Mouse (Mus musculus): ENCODE data around the gene Rrp9.

Gene Rrp9

DNA sequence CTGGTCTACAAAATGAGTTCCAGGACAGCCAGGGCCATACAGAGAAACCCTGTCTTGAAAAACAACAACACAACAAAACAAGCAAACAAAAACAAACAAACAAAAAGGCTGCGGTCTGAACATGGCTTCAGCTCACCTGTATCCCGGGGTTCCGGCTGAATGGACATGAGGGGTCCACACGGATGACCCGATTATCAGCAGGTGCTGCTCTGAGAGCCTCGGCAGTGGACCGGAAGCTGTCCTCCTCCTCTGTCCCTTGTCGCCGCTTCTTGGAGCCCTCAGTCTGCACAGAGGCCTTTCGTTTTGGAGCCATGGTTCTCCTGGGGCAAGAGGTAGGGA is at the start of gene Rrp9:
TSS of gene Rrp9 (plus strand) at position 301 of the 339 bp plus-strand sequence.
- DNase-seq, result no peak

DNA sequence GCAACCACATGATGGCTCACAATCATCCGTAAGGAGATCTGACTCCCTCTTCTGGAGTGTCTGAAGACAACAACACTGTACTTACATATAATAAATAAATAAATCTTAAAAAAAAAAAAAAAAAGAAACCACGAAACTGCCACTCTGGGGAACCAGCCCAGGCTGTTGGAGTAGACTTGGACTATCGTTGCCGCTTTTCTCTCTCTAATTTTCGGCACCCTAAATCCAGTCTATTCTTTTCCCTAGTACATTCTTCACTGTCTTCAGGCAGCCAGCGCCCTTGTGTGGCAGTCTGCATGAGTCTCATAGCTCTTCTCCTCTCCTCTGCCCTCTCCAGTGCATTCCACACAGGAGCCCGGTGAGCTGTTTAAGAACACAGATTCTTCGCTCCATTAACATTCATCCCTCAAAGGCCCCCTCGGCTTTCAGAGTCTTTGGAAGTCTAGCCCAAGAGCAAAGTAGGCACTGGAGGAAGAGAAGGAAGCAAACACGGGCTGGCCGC is 47.0 kb upstream of the Rrp9 start:
- DNase-seq, result no peak

DNA sequence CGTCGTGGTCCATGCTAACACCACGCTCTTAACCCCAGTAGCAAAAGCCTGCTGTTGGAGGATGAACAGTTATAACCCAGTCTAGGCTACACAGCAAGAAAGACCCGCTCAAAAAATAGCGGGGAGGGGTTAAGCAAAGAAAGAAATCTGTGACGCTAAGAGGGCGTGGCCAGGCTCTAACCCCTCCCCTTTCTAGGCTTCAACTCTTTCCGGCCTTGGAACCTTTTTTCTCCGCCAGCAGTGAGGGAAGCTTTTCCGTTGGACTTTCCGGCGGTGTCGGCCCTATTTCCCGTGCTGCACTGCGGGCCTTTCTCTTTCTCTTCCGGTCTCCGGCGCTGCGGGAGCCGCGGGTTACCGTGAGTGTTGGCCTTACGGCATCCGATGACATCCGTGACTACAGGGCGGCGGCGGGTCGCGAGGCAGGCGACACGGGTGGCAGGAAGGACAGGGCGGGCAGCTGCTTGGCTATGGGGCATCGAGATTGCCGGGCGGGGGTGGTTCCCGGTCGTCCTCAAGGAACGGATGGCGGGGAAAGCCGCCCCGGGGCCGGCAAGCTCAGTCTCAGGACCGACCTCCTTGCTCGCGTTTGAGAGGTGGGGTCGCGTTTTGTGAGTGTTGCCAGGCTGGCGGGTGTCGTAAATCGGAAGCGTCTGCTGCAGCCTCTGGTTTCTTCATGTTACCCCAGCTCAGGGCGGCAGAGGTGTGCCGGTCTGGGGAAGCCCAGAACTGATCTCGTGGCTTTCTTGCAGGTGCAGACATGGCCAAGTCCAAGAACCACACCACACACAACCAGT is 46.3 kb upstream of the Rrp9 start, which contains the start of gene Rpl29:
TSS of gene Rpl29 (plus strand) at position 234 of the 794 bp plus-strand sequence.
- peak; percentile 96 for DNase-seq

DNA sequence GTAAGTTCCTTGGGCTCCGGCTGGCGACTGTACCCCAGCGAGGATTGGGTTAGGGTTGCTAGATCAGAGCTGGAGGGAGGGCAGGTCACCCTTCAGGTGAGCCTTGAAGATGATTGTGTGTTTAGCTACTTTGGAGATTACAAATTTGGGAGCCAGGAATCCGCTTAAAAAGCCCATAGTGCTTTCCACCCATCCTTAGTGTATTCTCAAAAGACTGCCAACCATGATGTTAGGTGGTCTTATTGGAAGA is 45.8 kb upstream of the Rrp9 start:
- peak; percentile 58 for DNase-seq

DNA sequence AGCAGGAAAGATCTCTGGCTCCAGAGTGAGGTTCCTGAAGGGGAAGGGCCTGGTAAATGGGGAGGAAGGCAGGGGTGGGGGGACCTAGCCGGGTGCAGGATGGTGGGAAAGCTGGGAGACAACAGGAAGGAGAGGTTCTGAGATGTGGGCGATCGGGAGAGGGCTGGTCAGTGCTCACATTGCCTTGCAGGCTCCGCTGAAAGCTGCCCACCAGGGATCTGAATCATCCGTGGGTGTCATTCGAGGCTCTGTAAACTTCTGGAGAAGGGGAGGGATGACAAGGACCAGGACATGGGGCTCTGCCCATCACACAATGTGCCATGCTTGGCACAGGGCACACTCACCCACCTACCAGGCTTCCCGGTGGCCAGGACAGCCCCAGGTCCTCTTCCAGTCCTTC is 42.4 kb upstream of the Rrp9 start:
- no peak for DNase-seq

DNA sequence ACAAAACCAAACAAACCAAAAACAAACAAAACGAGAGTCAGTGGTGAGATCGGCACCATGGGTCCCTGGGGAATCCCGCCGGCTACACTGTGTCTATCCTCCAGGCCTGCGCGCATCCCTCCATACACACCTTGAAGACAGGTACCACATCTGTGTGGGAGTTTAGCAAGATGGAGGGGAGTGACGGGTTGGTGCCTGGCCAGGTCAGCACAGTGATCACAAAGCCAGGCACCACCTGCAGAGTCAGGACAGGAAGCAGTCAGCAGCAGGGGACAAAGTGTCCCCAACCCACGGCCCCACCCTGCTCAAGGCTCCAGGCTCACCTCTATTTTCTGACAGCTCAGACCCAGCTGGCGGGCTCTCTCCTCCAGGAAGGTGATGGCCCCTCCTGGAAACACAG is 39.2 kb upstream of the Rrp9 start:
- DNase-seq, result peak; percentile 61

DNA sequence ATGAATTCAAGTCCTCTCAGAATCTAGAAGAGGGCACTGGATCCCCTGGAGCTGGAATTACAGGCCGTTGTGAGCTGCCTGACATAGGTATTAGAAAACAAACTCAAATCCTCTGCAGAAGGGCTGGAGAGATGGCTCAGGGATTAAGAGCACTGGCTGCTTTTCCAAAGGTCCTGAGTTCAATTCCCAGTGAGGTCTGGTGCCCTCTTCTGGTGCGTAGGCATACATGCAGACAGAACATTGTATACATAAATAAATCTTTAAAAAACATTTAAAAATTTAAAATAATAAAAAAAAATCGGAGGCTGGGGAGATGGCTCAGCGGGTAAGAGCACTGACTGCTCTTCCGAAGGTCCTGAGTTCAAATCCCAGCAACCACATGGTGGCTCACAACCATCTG is 33.1 kb upstream of the Rrp9 start:
- no peak for DNase-seq

DNA sequence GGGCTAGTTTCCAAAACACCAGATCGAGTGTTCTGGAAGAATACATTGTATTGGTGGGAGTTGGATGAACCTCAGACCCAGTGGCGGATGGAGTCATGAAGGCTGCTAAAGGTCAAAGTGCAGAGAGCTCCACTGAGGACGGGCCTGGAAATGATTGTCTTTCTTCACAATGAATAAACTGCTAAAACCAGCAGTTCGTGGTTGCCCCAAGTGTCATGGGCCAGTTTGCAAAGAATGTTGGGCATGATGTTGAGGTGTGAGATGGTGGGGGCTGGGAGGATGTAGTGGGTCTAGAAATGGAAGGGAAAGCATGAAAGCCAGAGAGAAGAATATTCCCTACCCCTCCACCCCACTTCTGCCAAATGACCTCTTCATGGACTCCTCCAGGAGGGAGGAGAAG is 30.9 kb upstream of the Rrp9 start:
- DNase-seq, result no peak

DNA sequence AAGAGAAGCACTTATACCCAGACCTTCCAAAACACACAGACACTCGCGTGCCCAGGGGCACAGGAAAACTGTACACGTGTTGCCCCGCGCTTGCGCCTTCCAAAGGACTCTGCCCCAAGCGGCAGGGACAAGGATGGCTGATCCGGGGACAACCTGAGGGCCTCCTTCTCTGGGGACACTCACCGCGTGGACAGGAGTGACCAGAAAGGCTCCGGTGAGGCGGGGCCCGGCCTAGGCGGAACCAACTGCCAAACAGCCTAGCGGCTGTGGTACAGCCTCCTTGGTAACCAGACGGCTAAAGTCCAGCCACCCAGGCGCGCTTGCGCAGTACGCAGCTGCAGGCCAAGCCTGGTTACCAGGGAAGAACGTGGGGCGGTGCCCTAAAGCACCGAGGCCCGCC is 28.4 kb upstream of the Rrp9 start, which contains the start of the genes Abhd14b and Abhd14a:
TSS of gene Abhd14b (plus strand) at position 112 of the 400 bp plus-strand sequence.
TSS of gene Abhd14a (minus strand) at position 331 of the 400 bp plus-strand sequence.
- DNase-seq, result peak; percentile 97

DNA sequence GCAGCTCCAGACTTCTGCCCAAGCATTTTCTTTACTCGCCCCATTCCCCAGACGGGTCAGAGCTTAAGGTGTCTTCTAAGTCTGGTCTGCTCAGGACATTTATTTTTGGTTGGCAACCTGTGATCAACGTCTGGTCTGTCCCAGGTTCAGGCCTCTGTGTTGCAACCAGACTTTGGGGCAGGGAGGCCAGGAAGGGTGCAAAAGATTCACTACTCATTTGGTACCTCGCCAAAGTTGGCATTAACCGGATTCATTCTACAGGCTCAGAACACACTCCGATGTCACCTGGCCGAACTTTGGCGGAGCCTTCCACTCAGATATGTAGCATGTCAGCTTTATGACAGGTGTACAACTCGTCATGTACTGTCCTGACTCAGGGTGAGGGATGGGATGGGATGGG is 27.8 kb upstream of the Rrp9 start:
- peak; percentile 86 for DNase-seq

DNA sequence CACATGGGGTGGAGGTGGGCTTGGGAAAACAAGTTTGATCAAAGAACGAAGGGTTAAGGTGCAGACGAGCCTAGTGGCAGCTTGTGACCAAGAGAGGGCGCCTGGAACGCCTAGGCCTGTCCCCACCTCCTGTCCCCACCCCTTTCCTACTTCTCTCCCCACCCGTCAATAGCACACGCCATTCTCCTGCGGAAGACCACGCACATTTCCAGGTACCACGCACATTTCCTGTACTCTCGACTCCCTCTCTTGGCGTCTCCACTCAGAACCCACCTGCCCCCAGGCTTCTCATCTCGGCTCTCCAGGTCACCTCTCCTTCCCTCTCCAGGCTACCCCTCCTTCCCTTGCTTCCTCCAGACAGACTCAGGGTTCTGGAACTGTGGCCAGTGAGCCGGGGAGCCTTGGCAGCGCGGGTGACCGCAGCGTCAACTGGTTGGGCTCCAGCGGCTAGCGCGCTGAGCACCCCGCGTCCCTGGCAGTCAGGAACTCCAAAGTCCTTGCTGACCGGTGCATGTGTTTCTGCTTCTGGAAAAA is 27.2 kb upstream of the Rrp9 start:
- DNase-seq, result peak; percentile 88

DNA sequence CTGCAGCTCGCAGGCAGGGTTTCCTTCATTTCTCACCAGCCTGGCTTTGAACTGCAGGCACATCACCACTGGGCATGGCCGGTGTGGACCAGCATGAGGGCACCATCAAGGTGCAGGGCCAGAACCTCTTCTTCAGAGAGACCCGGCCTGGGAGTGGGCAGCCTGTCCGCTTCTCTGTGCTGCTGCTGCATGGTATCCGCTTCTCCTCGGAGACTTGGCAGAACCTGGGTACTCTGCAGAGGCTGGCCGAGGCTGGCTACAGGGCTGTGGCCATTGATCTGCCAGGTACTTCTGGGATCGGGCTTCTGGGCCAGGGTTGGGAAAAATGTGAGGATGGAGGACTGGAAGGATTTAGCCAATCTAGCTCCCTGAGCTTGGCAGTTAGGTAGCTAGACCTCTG is 25.8 kb upstream of the Rrp9 start:
- peak; percentile 67 for DNase-seq

DNA sequence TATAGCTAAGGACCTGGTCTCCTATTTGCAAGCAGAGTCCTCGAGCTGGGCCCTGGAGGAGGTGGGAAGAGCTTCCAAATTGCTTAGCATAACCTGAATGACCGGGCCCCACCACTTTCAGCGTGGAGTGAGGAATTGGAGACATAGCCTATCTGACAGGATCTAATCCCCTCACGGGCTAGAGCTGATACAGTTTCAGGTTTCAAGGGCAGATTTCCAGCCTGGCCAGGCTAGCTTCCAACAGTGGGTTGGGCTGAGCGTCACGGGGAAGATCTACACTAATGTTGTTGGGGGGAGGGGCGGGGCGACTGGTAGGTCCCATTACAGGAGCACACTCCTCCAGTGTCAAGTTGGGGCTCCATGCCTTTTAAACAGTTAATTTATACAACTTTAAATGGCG is 25.1 kb upstream of the Rrp9 start:
- DNase-seq, result peak; percentile 80

DNA sequence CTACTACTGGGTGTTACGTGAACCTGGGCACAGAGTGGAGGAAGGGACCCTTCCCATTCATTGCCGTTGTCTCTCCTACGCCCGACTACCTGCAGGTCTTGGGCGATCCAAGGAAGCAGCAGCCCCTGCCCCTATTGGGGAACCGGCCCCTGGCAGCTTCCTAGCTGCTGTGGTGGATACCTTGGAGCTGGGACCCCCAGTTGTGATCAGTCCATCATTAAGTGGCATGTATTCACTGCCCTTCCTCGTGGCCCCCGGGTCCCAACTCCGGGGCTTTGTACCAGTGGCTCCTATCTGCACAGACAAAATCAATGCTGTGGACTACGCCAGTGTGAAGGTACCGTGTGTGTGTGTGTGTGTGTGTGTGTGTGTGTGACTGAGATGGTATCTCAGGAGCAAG is 24.5 kb upstream of the Rrp9 start:
- peak; percentile 66 for DNase-seq

DNA sequence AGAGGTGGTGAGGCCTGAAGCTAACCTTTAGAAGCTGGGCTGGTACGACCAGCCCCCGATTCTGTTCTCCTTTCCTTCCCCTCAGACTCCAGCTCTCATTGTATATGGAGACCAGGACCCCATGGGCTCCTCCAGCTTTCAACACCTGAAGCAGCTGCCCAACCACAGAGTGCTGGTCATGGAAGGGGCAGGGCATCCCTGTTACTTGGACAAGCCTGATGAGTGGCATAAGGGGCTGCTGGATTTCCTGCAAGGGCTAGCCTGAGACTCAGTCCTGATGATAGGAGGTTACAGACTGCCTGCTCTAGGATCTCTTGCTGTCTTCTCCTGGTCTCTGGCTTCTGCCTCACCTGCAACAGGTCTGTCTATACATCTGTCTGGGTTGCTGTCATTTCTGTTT is 23.9 kb upstream of the Rrp9 start:
- DNase-seq, result no peak

DNA sequence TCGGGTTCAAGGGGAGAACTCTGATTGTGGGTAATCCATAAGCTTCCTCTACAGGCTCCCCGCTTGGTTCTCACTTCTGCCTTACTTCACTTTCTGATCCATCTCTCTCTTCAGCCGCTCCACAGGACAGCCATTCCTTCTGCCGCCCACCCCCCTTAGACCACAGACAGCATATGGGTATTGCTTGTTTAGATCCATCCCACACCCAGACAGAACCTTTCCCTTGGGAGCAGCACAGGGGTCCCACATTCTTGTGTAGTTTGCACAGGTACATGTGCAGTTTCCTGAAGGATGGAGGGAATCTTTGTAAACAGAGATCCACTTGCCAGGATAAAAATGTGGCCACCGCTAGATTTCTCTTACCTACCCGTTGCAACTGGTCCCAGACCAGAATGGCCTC is 23.4 kb upstream of the Rrp9 start:
- DNase-seq, result no peak

DNA sequence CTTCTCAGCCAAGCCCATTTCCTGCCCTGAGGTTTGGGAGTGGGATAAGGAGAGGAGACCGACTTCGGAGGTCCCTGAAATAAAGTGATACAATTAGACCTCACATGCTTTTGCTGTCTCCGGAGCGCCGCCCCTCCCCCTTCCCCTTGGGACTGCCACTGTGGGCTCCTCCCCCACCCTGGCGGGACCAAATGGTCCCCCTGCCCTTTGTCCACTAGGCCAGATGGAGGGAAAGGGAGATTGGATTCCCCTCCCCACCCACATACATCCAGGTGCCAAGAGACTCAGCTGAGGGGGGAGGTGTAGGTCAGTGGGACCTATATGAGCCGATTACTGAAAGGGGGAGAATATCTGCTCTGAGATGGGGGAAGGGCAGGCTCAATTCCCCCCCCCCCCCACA is 22.9 kb upstream of the Rrp9 start:
- DNase-seq, result peak; percentile 91

DNA sequence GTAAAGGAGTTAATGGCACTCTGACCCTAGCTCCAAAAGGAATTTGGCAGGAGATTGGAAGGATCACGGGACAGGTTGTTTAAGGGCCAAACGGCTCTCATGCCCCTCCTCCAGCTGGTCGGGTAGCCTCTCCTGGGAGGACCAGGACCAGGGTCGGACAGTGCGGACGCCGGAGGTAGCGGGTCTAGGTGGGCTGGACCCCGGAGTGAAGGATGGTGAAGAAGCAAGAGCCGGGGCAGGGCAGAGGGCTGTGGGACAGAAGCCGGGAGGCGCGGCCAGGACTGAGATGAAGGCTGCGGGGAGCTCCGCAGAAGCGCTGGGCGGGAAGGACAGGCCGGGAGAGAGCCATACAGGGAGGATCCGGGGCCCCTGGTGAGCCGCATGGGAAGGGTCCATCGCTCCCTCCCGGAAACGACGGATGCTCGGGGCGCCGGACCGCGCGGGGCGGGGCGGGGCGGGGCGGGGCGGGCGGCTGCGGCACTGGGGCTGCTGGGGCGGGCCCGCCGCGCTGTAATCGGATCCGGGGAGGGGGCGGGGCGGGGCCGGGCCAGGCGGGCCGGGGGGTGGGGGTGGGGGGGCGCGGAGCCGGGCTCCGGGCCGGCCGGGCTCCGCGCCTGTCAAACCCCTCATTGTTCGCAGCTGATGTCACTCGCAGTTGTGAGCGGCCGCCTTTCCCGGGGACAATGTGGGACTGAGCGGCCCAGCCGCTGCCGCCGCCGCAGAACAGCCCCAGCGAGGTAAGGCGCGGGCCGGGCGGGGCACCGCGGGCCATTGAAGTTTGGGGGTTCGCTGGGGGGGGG is 22.3 kb upstream of the Rrp9 start, which contains the start of gene Pcbp4:
TSS of gene Pcbp4 (plus strand) at position 21 of the 800 bp plus-strand sequence.
- DNase-seq, result peak; percentile 84

DNA sequence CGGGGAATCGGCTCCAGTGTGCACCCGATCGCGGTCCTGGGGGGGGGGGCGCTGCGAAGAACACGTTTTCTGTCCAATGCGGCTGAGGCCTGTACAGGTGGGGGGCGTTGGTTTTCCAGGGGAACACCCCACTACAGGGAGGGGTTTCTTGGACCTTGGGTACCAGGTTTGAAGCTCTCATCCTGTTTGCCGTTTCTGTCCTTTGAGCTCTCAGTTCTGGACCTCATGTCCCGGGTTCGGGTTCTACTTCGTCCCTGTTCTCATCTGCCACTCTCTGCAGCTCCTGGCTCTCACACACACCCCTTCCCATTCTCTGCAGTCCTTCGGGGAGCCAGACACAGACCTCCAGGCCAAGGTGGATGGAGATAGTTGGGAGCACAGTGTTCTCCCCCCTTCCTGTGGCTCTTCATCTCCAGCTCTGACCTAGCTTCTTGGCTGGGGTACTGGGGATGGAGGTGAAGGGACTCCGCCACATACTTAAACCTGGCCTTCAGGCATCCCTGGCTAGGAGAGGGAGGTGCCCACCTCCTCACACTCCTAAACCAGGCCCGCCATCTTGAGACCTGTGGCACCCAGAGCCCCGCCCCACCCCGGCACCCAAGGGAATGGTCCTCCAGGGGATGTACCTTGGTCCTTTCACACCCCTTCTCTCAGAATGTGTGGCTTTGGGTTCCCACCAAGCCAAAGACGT is 21.5 kb upstream of the Rrp9 start:
- DNase-seq, result peak; percentile 74

DNA sequence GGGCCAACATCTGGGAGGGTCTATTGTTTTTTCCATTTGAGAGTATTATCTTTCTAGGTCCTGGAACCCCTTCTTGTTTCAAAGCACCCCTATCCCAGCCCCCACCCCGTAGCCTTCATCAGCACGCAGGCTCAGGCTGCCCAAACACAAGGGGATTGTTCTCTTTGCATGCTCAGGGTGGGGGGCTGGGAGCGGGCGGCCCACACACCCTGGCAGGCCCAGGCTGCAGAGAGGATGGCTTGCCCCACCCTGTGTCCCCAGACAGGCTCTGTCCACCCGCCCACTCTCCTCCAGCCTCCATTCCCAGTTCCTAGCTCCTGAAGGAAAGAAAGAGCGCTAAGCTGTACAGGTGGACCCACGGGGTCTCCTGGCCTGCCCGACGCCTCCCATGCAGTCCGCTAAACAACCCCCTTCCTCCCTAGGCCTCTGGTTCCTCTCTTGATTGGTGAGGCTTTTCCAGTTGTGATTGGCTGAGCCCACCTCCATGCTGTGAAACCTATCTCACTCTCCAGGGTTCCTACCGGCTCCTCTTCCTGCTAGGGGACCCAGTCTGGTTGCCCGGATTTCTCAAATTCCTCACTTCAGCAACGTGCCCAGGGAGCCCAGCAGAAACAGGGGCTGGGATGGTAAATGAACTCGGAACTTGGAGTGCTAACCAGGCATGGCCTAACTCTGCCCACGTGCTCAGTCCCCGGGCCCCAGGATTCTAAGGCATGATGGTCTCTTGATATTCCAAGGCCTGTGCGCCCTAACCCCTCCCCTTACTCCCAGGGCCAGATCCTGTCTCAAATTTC is 20.7 kb upstream of the Rrp9 start:
- no peak for DNase-seq

DNA sequence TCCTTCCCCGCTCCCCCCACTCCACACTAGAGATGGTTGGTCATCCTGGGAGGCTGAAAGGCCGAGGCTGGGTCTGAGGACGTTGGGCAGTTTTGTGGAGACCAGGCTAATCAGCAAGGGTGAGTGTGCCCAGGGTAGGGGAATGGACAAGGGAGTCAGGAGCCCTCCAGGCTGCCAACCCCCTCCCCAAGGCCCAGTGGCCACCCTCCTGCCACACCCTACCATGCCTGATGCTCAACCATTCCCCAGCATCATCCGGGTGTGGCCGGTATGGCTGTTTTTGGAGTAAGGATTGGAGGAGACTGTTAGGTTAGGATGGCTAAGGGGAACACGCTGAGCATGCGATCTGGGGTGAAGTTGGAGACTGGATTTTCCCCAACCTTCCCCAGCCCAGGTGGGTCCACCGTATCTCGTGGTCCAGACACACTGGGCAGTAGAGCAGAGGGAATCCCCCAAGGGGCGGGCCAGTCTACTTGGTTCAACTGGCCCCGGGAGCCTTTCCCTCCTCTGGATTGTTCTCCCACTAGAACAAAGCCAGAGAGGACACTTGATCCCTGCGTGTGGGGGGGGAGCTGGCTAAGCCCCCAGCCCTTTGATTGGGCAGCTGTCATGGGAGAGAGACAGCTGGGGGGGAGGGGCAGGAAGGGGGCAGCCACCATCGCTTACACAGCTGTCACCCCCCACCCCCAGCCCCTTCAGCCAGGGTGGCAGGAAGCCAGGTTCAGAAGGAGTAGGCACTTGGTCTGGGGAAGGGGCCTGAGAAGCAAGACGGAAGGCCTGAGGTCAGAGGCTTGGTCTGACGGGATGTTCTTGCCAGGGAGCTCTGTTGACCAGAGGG is 19.2 kb upstream of the Rrp9 start:
- DNase-seq, result peak; percentile 65
